Mouse (Mus musculus): Measurements from ENCODE around the gene Eif4g3.

Gene Eif4g3

DNA sequence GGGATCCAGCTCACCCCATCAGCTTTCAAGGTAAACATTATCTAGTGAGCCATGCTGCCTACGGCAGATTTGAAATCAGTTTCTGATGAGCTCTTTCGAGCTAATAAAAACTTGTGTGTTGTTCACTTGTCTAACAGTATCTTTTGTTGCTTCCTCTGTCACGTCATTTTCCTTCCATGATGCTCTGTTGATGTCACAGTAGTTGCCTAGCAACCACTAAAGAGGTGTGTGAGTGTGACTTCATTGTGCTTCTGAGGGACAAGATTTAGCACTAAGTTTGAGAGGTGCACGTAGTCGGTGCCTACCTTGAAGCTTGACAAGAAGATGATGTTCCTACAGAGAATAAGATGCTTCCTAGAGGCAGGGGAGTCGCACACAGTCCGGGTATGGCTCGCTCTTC lies 154.4 kb downstream of the Eif4g3 start:
- DNase-seq (ENCODE audit: inconsistent age in 2 of 2, low spot score in 1 of 2) = no peak

- DNase-seq (ENCODE audit: inconsistent age in 2 of 2, low spot score in 1 of 2) = no peak
Observed at GRCm38 (mm10) chr4:138149977-138150376, 157.2 kb downstream of the Eif4g3 start.

GRCm38 (mm10) chr4:138151226-138151625 lies 158.4 kb downstream of the Eif4g3 start:
- no peak for DNase-seq (ENCODE audit: inconsistent age in 2 of 2, low spot score in 1 of 2)

DNA sequence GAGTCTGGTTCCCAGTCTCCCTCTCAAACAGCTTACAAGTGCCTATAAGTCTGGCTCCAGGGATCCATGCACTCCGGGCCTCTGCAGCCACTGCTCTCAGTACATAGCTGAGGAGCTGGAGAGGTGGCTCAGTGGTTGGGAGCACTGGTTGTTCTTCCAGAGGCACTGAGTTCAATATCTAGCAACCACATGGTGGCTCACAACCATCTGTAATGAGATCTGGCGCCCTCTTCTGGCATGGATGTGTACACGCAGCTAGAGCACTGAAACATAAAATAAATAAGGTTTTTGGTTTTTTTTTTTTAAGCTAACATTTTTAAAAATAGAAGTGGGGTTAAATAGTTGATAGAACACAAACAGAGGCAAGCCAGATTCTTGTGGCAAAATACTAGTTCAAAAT lies 161.2 kb downstream of the Eif4g3 start:
- DNase-seq (ENCODE audit: inconsistent age in 2 of 2, low spot score in 1 of 2) = peak; percentile 36 to 72

GRCm38 (mm10) chr4:138160918-138161317 lies 168.1 kb downstream of the Eif4g3 start:
- no peak for DNase-seq (ENCODE audit: inconsistent age in 2 of 2, low spot score in 1 of 2)

DNA sequence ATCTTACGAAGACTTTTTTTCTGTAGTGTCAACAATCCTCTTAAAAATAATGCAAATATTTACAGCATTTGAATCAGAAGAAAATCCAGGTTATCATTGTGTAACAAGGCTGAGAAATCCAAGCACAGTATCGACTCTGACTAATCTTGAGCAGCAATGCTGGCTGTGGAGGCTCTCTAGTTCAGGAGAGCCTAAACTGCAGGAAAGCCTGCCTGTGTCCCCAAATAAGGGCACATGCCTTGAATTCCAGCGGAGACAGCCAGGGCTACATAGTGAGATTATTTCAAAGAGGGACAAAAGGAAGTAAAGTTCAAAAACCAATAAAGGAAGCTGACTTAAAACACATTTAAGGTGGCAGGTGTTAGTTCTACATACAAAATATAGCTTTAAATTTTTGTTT lies 168.7 kb downstream of the Eif4g3 start:
- no peak for DNase-seq (ENCODE audit: inconsistent age in 2 of 2, low spot score in 1 of 2)

DNA sequence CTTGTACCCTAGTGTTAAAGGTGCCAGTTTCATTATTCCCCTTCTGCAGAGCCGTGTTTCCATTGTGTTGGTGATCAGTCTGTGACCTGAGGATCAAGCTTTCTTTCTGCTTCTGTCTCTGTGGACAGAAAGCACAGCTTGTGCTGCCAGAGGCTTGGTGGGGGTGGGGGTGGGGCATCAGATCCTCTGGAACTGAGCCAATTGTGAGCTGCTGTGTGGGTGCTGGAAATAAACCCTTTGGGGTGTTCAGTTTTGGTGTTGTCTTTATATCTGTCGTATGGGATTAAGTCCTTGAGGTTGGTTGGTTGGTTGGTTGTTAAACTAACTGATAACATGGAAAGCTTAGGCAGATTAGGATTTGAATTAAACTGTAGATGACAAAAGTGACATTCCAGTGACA lies 171.0 kb downstream of the Eif4g3 start:
- DNase-seq (ENCODE audit: inconsistent age in 2 of 2, low spot score in 1 of 2) = no peak

GRCm38 (mm10) chr4:138164860-138165259 lies 172.0 kb downstream of the Eif4g3 start:
- no peak for DNase-seq (ENCODE audit: inconsistent age in 2 of 2, low spot score in 1 of 2)

DNA sequence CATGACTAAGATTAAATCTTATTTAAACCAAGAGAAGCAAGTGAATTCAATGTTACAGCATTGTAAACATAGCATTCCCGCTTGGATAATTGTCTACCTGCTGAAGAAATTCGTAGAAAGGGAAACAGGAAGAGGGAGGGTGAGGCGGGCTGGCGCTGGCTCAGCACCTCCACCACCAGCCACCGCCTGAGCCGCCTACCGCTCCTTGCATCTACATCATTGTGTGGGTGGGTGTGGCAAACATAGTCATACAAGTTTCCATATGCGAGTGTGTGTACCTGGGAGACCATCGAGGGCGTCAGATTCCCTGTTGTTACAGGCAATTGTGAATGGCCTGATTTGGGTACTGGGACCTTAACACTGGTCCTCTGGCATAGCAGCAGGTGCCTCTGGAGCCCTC lies 173.7 kb downstream of the Eif4g3 start:
- no peak for DNase-seq (ENCODE audit: inconsistent age in 2 of 2, low spot score in 1 of 2)

DNA sequence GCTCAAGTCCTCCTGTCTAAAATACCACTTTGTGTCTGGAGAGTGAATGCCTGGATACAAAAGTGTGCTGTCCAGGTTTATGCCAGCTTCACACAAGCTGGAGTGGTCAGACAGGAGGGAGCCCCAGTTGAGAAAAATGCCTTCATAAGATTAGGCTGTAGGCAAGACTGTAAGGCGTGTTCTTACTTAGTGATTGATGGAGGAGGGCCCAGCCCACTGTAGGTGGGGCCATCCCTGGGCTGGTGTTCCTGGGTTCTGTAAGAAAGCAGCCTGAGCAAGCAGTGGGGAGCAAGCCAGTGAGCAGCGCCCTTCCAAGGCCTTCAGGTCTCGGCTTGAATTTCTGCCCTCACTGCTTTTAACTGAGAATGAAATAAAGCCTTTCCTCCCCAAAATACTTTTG lies 175.3 kb downstream of the Eif4g3 start:
- DNase-seq (ENCODE audit: inconsistent age in 2 of 2, low spot score in 1 of 2) = no peak

- DNase-seq (ENCODE audit: inconsistent age in 2 of 2, low spot score in 1 of 2) = no peak
Observed at GRCm38 (mm10) chr4:138169420-138169819, 176.6 kb downstream of the Eif4g3 start.

DNA sequence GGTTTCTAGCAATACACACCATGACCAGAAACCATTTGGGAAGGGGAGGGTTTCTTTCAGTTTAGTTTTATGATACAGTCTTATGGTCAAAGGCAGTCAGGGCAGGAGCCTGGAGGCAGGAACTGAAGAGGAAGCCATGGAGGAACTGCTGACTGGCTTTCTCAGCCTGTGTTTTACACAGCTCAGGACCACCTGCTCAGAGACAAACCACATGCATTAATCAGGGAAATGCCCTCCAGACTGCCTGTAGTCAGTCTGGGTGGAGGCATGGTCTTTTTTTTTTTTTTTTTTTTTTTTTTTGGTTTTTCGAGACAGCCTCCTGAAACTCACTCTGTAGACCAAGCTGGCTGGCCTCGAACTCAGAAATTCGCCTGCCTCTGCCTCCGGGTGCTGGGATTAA lies 179.9 kb downstream of the Eif4g3 start:
- no peak for DNase-seq (ENCODE audit: inconsistent age in 2 of 2, low spot score in 1 of 2)

DNA sequence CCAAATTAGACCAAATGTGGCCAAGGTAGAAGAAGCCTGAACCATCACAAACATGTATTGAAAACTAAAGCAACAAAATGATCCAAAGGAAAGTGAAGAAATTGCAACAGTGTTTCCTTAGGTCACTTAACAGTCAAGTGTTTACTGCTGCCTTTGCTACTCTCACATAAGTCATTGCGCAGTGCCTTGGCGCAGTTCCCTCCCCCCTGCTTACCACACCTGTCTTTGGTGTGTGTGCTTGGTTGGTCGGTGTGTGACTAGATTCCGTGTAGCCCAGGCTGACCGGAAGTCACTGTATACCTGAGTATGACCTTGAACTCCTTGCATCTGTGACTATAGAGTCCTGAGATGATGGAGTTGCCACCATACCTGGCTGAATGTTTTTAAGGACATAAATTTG lies 186.6 kb downstream of the Eif4g3 start:
- no peak for DNase-seq (ENCODE audit: inconsistent age in 2 of 2, low spot score in 1 of 2)

- no peak for DNase-seq (ENCODE audit: inconsistent age in 2 of 2, low spot score in 1 of 2)
Observed at GRCm38 (mm10) chr4:138180719-138181118, 187.9 kb downstream of the Eif4g3 start.

- no peak for DNase-seq (ENCODE audit: inconsistent age in 2 of 2, low spot score in 1 of 2)
Observed at GRCm38 (mm10) chr4:138184056-138184455, 191.2 kb downstream of the Eif4g3 start.

GRCm38 (mm10) chr4:138184573-138184981 lies 191.8 kb downstream of the Eif4g3 start:
- peak; percentile 41 to 84 for DNase-seq (ENCODE audit: inconsistent age in 2 of 2, low spot score in 1 of 2)

DNA sequence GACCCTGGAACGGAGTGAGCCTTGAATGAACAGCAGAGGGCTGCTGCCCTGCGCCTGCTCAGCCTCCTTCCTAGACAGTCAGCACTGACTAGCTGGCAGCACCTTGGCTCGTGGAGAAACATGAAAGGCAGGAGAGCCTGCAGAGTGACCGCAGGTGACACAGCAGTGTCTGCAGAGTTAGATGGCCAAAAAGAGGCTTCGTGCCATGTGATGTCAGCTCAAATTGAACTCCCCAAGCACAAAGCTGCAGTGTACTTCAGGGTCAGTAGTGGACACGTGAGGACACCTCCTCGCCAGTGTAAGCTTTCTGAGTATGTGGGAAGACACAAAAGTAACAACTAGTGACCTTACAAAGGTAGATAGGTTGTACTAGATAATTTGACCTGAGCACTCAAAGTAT lies 193.1 kb downstream of the Eif4g3 start:
- DNase-seq (ENCODE audit: inconsistent age in 2 of 2, low spot score in 1 of 2) = no peak

GRCm38 (mm10) chr4:138187995-138188394 lies 195.2 kb downstream of the Eif4g3 start:
- no peak for DNase-seq (ENCODE audit: inconsistent age in 2 of 2, low spot score in 1 of 2)

DNA sequence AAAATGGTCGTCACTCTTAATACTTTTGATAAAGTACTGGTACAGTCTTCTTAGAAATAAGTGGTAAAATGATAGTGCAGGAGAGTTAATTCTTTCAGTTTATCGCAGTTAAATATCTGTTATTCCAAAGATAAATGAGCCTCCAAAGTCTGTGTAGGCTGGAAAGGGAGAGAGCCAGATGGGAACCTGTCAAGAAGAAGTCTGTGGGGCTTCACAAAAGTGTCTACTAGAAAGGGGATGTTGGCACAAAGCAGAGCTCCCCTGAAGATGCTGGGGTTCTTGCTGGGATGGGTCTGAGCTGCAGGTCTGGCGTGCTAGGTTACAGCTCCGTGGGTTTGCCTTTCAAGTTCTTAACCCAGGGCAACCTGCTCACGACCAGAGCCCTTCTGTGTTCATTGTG lies 199.7 kb downstream of the Eif4g3 start:
- DNase-seq (ENCODE audit: inconsistent age in 2 of 2, low spot score in 1 of 2) = no peak

DNA sequence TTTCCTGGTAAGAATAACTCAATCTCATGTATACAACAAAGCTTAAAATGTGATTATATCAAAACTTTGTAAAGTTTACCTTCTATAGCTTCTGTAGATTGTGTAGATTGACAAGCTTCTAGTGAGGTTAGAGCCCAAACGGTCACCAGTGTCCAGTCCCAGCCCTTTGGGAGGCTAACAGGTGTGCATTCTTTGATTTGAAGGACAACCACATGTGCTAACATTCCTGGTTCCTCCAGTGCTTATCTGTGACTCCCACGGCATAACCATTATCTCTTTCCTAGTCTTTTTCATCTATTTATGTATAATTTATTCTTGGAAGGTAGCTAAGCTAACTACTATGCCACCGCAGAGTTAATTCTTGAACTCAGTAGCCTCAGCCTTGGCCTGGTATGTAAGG lies 207.9 kb downstream of the Eif4g3 start:
- no peak for DNase-seq (ENCODE audit: inconsistent age in 2 of 2, low spot score in 1 of 2)

DNA sequence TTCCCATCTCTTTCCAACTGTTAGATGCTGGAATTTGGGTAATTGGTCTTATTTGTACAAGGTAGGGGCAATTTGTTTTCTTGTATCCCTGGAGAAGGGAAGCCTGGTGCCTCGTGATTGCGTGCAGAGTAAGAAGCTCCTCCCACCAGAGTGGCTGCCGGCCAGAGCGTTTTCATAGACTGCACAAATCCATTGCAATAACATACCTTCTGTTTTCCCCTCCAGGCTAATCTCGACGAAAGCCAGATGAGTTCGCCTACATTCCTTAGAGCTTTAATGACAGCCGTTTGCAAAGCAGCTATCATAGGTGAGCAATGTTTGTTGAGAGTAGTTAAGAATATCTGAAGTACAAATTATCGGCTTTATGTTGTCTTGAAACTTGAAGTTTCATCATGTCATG lies 208.9 kb downstream of the Eif4g3 start:
- DNase-seq (ENCODE audit: inconsistent age in 2 of 2, low spot score in 1 of 2) = no peak

GRCm38 (mm10) chr4:138210116-138210515 lies 217.3 kb downstream of the Eif4g3 start:
- DNase-seq (ENCODE audit: inconsistent age in 2 of 2, low spot score in 1 of 2) = peak; percentile 84 to 88

- peak in 1 of 2 experiments; percentile 72 for DNase-seq (ENCODE audit: inconsistent age in 2 of 2, low spot score in 1 of 2)
Observed at GRCm38 (mm10) chr4:138213861-138214260, 221.0 kb downstream of the Eif4g3 start.

DNA sequence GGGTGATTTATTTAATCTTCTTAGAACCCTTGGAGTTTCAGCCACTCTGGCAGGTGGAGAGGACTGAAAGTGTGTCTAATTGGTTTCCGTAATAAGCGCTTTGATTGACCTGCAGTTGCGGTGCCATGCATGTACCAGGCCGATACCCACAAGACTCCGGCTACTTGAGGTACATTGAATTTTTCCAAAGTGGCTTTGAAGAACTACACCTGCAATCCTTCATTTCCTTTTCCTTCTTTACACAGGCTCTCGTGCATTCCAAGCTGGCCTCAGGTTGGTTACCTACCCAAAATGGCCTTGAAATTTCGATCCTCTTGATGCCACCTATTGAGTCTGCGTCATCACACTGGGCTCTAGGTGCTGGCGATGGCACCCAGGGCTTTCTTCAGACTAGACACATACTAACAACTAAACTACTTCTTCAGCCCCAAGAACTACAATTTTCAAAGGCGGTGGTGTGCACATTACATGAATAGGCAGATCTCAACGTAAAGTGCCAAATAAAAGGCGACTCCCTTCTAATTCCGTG lies 222.9 kb downstream of the Eif4g3 start:
- no peak for DNase-seq (ENCODE audit: inconsistent age in 2 of 2, low spot score in 1 of 2)
